Mouse (Mus musculus): ENCODE measurements around the gene Cep131.

DNA sequence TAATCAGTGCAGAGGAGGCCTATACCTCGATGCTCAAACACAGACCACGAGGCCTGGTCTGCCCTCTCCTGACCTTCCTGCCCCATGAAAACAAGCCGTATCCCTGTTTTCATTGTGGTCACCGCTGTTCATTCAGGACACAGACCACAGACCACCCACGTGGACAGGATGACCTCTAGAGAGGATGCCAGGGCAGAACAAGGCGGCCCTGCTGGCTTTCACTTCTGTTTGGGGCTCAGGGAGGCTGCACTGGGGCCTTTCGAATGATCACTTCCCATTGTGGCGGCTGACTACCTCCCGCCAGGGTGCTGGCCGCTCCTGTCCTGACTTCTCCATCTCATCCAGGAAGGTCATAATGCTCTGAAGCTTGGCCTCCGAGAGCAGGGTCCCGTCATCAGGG is 15.6 kb downstream of the Cep131 start:
- TF ChIP-seq POLR2A (IDR thresholded peaks at IDR 0.05; ENCODE audit: borderline replicate concordance, low read depth, low read length), result no peak
- TF ChIP-seq CTCF (IDR thresholded peaks at IDR 0.05; ENCODE audit: low read depth, low read length), result no peak

All from bone marrow macrophage, adult 2 months (primary cell).